Mouse (Mus musculus): ENCODE data around the gene Ogfr.

GRCm38 (mm10) chr2:180588736-180589122, 316 bp upstream of the Ogfr start:
- TF ChIP-seq CTCF (IDR thresholded peaks at IDR 0.05; ENCODE audit: borderline replicate concordance, control insufficient read depth, extremely low read depth, insufficient read depth, low read length, poor library complexity) (no peak), POLR2A (IDR thresholded peaks at IDR 0.05; ENCODE audit: control insufficient read depth, extremely low read depth, insufficient read depth, low read length, poor library complexity) (no peak)

Measured in thymus, adult 2 months (tissue).